Mouse (Mus musculus): ENCODE results near the gene Olfr45. TPM values are rescaled to one million over a fixed set of nuclear protein-coding genes. Genes with fewer than 3 reads are reported as not detected.

Gene Olfr45
- total and polyA plus RNA-seq, 3 experiments, result not detected

GRCm38 (mm10) chr7:140706348-140706747 lies 24.6 kb downstream of the Olfr45 start:
- Histone ChIP-seq H3K27ac (ENCODE audit: insufficient read depth, low read depth) (no peak overlapping the region), H3K36me3 (replicated peaks in 1 of 2; ENCODE audit: control insufficient read depth in 1 of 2, insufficient read depth in 1 of 2, low read length in 1 of 2) (no peaks in the 10 kb centered on the region), H3K4me1 (ENCODE audit: control insufficient read depth in 1 of 2, insufficient read depth in 2 of 2) (no peaks in the 10 kb centered on the region), H3K79me2 (replicated peaks; ENCODE audit: control insufficient read depth, extremely low read depth, insufficient read depth, poor library complexity, severe bottlenecking) (no peaks in the 10 kb centered on the region), H3K4me2 (ENCODE audit: insufficient read depth, low read depth, poor library complexity, severe bottlenecking) (no peak overlapping the region), H3K27me3 (replicated peaks) (peaks cover 76% of the 10 kb centered on the region), H3K9ac (ENCODE audit: insufficient read depth, low read depth) (no peak overlapping the region), H3K4me3 (replicated peaks in 1 of 3; ENCODE audit: low read depth in 2 of 3, low read length in 2 of 3, poor library complexity in 1 of 3) (no peak overlapping the region), H3K9me3 (replicated peaks; ENCODE audit: low read length) (no peaks in the 10 kb centered on the region)
- no peak for DNase-seq (ENCODE audit: extremely low read depth)
- in situ Hi-C loops (cut with MboI; ENCODE audit: low pct_ligation_motif_present, low pct_unique_long_range_greater_than_20kb, low sequenced_read_pairs), result no loop called here
- TF ChIP-seq EP300 (IDR thresholded peaks at IDR 0.05; ENCODE audit: low read length), result no peak
- TF ChIP-seq MAFK (IDR thresholded peaks at IDR 0.05; ENCODE audit: insufficient replicate concordance, low read length), result no peak
- no peak for TF ChIP-seq RAD21 (IDR thresholded peaks at IDR 0.05; ENCODE audit: low read depth, low read length)
- no peak for TF ChIP-seq CTCF (conservative IDR thresholded peaks at IDR 0.05 in 1 of 2, IDR thresholded peaks at IDR 0.05 in 1 of 2; ENCODE audit: low read depth in 2 of 2, low read length in 2 of 2)
- TF ChIP-seq MAX (IDR thresholded peaks at IDR 0.05; ENCODE audit: low read length), result no peak
- TF ChIP-seq NELFE (IDR thresholded peaks at IDR 0.05; ENCODE audit: low read depth, low read length), result no peak
- no peak for TF ChIP-seq MXI1 (IDR thresholded peaks at IDR 0.05; ENCODE audit: low read depth, low read length)
- TF ChIP-seq RCOR1 (conservative IDR thresholded peaks at IDR 0.05; ENCODE audit: low read depth, low read length), result no peak
- TF ChIP-seq MYC (IDR thresholded peaks at IDR 0.05; ENCODE audit: low read depth, low read length), result no peak
- TF ChIP-seq MEF2A (IDR thresholded peaks at IDR 0.05; ENCODE audit: borderline replicate concordance, low read depth, low read length), result no peak
- TF ChIP-seq SMC3 (IDR thresholded peaks at IDR 0.05; ENCODE audit: low read depth, low read length), result no peak
- dilution Hi-C loops (cut with MboI; ENCODE audit: extremely low pct_ligation_motif_present, extremely low pct_unique_long_range_greater_than_20kb, low sequenced_read_pairs), result no loop called here

DNA sequence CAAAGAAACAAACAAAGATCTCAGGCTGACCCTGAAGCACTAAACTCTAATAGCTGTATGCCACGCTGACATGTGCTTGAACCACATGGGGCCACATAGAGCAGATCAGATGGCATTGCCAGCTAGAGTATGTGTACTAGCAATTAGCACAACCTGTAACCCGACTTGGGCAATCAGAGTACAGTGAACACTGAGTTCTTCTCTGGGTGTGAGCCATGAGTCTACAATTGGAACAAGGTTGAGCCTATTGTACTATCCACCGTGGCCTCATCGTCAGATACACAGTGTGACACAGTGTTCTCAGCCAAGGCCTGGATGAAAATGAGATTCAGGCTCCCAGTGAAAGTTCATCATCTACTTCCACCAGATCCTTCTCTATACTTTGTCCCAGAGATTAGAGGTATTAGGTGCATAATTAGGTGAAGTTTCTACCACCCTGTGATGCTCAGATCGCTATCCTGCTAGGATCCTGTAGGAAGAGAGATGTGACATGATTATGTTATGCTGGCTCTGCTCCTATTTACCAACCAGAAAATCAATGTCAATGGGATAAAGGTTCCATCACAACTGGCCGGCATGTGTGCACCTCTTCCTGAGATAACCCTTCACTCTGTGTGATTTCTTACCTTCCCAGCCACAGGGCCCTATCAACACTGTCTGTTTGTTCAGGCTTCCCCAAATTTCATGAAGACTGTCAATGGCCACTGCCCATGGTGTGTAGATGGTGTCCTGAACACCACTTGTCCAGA lies 26.0 kb downstream of the Olfr45 start:
- Histone ChIP-seq H3K27me3 (replicated peaks) (peaks cover 64% of the 10 kb centered on the region), H3K9me3 (replicated peaks; ENCODE audit: low read length) (no peaks in the 10 kb centered on the region), H3K4me2 (ENCODE audit: insufficient read depth, low read depth, poor library complexity, severe bottlenecking) (no peak overlapping the region), H3K9ac (ENCODE audit: insufficient read depth, low read depth) (no peak overlapping the region), H3K4me1 (ENCODE audit: control insufficient read depth in 1 of 2, insufficient read depth in 2 of 2) (no peaks in the 10 kb centered on the region), H3K79me2 (replicated peaks; ENCODE audit: control insufficient read depth, extremely low read depth, insufficient read depth, poor library complexity, severe bottlenecking) (no peaks in the 10 kb centered on the region), H3K27ac (ENCODE audit: insufficient read depth, low read depth) (no peak overlapping the region), H3K36me3 (replicated peaks in 1 of 2; ENCODE audit: control insufficient read depth in 1 of 2, insufficient read depth in 1 of 2, low read length in 1 of 2) (no peaks in the 10 kb centered on the region), H3K4me3 (replicated peaks in 1 of 3; ENCODE audit: low read depth in 2 of 3, low read length in 2 of 3, poor library complexity in 1 of 3) (no peak overlapping the region)
- in situ Hi-C loops (cut with MboI; ENCODE audit: low pct_ligation_motif_present, low pct_unique_long_range_greater_than_20kb, low sequenced_read_pairs), result no loop called here
- dilution Hi-C loops (cut with MboI; ENCODE audit: extremely low pct_ligation_motif_present, extremely low pct_unique_long_range_greater_than_20kb, low sequenced_read_pairs), result no loop called here
- TF ChIP-seq MEF2A (IDR thresholded peaks at IDR 0.05; ENCODE audit: borderline replicate concordance, low read depth, low read length), result no peak
- no peak for TF ChIP-seq BHLHE40 (IDR thresholded peaks at IDR 0.05; ENCODE audit: low read depth, low read length)
- no peak for TF ChIP-seq E2F4 (IDR thresholded peaks at IDR 0.05; ENCODE audit: insufficient replicate concordance, low read depth, low read length)
- no peak for TF ChIP-seq JUND (conservative IDR thresholded peaks at IDR 0.05; ENCODE audit: low read depth, low read length)
- TF ChIP-seq ZNF384 (IDR thresholded peaks at IDR 0.05; ENCODE audit: low read depth, low read length), result no peak
- no peak for DNase-seq (ENCODE audit: extremely low read depth)

Data from CH12.LX (cell line).